Mouse (Mus musculus) kidney, adult 11 months (tissue): Measurements from ENCODE around the gene Gm10334.
"Not testable (repeated sequence)": the region's sequence is repeated elsewhere in the genome, so short reads cannot be mapped to it uniquely, and the experiment has no call there.

Source experiments
- DNase-seq: peaks from one replicate; pipeline ENCODE4 v3.0.0; 2022

Gm10334 gene

GRCm38 (mm10) chr6:41446045-41446444, at the start of gene Gm10334:
Gene Gm10334, minus strand, starts transcription at chr6:41446145.
- not testable (repeated sequence) for DNase-seq

DNA sequence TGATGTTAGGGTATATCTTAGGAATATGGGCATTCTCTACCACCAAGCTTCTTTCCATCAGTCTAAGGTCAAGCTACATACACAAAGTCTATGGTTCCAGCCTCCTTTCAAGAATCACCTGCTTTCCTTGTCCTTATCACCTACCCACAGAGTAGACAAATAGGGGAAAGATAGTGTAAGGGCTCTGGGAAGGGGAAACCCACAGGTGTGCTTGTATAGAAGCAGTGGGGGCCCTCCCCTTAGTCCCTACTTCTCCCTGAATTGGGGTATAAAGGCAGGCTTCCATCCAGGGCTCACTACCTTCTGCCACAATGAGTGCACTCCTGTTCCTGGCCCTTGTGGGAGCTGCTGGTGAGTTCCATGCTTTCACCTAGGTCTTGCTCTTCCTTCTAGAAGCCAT, 12.7 kb upstream of the Gm10334 start, which contains the start of gene Prss1:
Gene Prss1, plus strand, starts transcription at position 301 of the 400 bp plus-strand sequence.
- DNase-seq: not testable (repeated sequence)

DNA sequence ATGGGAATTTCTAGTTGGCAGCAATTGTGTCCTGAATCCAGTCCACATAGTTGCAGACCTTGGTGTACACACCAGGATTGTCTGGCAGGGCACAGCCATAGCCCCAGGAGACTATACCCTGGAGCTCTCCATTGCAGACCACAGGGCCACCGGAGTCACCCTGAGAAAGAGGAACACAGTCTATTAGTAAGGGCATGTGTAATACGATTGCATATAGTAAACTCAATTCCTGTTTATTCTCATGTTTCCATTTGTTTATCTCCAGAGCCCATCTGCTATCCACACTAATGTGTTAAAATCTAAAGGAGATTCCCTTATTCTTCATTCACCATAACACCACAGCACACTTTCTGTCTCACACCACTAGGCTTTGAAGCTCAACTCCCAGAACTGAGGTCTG, 3.7 kb downstream of the Gm10334 start:
- not testable (repeated sequence) for DNase-seq
